1 mouse cellular context compared by ENCODE assay signal in genomic region chr11:69632284-69633089, GRCm38 (mm10).
A peak's percentile ranks its signal among the peaks of the same experiment; 100 is the strongest.
TF ChIP-seq lines count a peak whose summit lies in the region.

Gene Fxr2 (plus strand): TSS chr11:69632990.

TF ChIP-seq in CH12.LX, 34 proteins besides CTCF, POLR2A, EP300 and RAD21 (continued from another document):
- TF ChIP-seq KAT2A (IDR thresholded peaks at IDR 0.05; ENCODE audit: insufficient replicate concordance, low read length) (peak; percentile 44; the same call in 1 of the 2 replicates), ETS1 (conservative IDR thresholded peaks at IDR 0.05; ENCODE audit: low read depth, low read length) (peak; percentile 67)
